Mouse (Mus musculus): Measurements from ENCODE around the gene 1700028K03Rik.

DNA sequence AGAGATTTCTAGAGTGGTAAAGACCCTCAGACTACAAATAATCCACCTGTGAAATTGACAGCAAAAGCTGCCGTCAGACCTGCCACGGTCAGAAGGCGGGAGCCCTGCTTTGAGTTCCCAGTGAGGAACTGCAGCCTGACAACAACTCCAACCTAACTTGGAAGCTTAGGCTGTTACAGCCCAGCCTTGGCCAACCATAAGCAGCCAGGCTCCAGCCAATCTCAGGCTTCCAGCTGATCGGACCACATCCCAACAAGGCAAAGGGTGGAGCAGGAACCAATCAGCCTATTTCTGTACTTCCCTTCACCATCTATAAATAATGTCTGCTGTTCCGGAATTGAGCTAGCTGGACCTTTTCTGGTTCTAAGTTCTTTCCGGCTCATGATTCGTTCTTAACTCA, 12.6 kb upstream of the 1700028K03Rik start:
- TF ChIP-seq POLR2A (IDR thresholded peaks at IDR 0.05; ENCODE audit: control insufficient read depth, extremely low read depth, insufficient read depth, low read length, poor library complexity) (no peak), CTCF (IDR thresholded peaks at IDR 0.05; ENCODE audit: borderline replicate concordance, control insufficient read depth, extremely low read depth, insufficient read depth, low read length, poor library complexity) (no peak)

Data from thymus, adult 2 months (tissue).